Mouse (Mus musculus) gonadal fat pad, adult 2 months (tissue): ENCODE measurements around the gene Tdrd12. TPM values are rescaled to one million over a fixed set of nuclear protein-coding genes. Genes with fewer than 3 reads are reported as not detected.
"Not testable (repeated sequence)": the region's sequence is repeated elsewhere in the genome, so short reads cannot be mapped to it uniquely, and the experiment has no call there.

Source experiments
- DNase-seq: peaks from one replicate; pipeline ENCODE4 v3.0.0-alpha.2; 2012; ENCODE audit warnings: low read depth
- polyA plus RNA-seq: library from polyadenylated mRNA; depleted of rRNA; stranded (reverse); fragments of >200 nt; gene quantifications from 2 replicates; pipeline ENCODE4 v1.2.3, GENCODE M21; 2012; rRNA removed

The Tdrd12 gene
- polyA plus RNA-seq: 0.22 and 0.23 TPM in 2 replicates

DNA sequence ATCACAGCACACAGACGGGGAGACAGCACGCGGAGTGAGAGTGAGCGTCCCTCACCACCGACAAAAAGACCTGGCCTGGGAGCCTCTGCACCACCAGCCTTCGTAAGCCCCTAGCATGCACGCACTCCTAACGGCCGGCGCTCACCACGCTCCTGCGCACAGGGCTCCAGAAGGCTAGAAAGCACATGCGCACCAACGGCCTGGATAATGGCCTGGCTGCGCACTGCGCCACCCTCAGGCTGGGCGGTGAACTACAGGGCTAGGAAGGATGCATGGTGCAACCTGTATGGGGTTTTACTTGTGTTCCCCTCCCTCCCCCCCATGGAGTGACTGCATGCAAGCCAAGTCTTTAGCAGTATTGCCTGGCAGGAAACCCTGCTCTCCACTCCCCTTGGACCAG, at the start of gene Tdrd12:
Gene Tdrd12 (minus strand): TSS at position 184 of the 400 bp plus-strand sequence.
- no peak for DNase-seq

DNA sequence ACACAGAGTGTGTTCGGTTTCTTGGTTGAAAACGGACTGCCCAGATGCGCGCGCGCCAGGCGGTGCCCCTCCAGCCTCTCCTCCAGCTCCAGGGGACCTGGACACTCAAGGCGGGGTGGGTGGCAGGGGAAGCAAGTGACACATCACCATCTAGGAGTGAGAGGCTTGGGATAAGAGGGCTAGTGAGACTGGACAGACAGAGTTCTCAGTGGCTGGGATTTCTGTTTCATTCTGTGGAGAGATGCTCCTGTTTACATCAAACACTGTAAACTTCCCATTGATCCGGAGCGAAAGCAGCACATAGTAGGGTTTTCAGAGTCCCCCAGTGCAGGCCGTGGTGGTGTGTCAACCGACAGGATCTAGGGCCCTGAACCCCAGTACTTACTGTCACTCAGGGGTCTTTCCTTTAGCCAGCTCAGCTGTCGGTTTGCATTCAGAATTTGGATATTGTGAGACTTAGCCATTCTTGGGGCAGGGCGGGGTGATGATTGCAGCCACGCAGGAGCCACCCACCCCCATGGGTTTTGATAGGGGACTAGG, 49.4 kb upstream of the Tdrd12 start:
- DNase-seq: no peak

DNA sequence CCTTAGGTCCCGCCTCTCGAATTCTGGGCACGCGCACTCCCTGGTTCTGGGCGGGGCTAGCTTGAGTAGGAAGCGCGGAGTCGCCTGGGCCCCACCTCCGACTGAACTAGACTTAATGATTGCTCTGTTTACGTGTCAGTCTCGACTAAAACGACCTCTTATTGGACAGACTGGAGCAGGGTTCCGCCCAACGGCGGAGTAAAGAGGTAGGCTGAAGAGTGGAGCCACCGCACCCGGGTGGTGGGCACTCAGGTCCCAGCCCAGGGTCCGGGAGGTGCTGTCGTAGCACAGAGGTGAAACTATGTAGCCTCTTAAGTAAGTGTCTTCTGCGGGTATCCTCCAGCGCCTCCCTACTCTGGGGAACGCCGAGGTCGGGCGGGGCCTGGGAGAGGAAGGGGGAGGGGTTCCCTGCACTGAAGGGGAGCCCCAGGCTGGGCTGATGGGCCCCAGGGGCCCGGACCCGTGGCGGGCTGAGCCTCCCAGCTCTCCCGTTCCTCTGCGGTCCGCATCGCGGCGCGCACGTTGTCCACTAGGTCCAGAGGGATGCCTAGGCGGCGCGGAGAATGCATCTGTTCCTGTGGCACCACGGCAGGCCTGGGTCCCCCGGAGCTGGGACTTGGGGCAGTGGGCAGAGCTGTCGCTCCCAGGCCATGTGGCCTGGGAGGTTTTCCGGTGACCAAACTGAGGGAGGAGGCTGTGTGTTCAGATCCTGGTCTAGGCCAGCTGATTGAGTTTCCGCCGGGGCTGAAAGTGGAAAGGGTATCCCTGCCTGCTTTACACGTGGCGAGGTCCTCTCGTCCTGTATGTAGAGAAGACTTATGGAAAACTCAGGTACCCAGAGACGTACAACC, 48.7 kb upstream of the Tdrd12 start, which contains the start of gene Ankrd27:
Gene Ankrd27 (plus strand): TSS at position 190 of the 851 bp plus-strand sequence.
- peak; percentile 84 for DNase-seq

DNA sequence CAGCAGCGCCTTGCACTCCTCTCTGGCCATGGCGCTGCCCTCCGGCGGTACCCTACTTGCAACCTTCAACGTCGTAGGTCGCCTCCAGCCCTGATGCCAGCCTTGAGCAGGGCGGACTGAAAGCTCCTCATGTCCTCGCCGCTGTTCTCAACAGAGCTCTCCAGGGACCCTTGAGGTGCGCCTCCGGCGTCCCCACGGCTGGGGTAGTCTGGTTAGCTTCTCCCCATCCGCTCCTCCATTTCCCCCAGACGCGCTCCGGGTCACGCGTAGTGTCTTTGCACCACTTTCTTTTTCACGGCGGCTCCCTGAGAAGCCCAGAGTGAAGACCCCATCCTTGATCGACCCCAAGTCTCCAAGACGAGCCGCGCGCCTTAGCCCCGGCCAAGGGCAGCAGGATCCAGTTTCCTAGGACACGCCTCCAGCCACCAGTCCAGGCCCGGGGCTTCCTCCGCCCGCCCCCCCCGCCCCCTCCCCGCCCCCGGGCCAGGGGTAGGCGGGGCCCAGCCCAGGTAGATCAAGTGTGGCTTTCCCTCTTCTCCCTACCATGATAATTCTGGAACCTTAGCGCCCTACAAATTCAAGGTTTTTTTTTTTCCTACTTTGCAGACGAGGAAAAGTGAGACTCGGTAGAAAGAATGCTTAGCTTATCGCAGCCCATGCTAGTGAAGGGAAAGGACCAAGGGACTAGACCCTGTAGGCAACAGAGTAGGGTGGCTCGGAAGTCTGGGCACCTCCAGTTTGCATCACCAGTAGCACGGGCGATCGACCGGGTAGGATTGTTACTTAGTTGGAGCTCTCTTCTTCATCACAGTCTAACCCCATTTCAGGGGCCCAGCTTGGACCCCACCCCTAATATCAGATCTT, 47.9 kb upstream of the Tdrd12 start, which contains the start of gene Rgs9bp:
Gene Rgs9bp (minus strand): TSS at position 392 of the 864 bp plus-strand sequence.
- no peak for DNase-seq

DNA sequence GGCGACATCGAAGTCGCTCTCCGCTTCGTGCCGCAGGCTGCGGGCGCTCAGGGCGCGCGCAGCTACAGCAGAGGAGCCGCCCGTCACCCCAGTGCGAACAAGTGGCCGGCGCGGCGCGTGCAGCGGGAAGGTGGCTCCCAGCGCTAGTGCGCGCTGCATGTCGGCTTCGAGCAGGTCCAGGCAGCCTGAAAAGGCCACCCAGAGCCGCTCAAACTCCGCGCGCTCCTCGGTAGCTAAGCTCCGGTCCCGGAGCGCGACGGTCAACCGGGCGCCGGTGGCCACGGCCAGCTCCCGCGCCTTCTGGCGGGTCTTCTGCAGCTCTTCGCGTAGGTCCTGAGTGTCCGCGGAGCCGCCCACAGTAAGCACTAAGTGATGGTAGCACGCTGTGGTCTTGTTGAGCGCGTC, 47.2 kb upstream of the Tdrd12 start:
- no peak for DNase-seq

DNA sequence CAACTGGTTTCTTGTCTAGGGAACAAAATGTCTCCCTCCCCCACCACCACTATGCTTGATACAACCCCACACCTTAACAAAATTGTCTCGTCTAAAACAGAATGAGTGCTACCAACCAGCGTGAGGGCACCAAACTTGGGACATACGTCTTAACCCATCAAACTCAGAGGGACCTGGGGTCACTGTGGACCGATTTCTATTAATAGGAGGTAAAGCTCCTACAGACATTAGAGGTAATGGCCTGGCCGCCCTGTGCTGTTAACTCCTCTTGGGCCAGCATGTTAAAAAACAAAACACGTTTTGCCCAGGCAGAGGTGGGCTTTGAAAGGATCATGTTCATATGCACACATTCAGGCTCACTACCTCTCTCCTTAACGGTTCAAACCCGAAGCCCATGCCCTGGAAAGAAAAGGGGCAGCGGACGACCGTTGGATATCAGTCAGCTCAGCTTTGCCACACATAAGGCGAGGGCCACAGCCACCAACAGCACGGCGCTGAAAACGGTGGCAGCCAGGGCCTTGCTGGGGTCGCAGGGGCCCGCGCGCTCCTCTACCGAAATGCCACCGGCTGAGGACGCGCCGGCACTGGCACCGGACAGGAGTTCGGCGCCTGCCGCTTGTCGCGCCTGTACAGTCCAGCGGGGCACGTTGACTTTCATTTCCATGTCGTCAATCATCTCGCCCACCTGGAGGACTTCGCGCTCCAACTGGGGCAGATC, 46.7 kb upstream of the Tdrd12 start:
- DNase-seq: no peak

DNA sequence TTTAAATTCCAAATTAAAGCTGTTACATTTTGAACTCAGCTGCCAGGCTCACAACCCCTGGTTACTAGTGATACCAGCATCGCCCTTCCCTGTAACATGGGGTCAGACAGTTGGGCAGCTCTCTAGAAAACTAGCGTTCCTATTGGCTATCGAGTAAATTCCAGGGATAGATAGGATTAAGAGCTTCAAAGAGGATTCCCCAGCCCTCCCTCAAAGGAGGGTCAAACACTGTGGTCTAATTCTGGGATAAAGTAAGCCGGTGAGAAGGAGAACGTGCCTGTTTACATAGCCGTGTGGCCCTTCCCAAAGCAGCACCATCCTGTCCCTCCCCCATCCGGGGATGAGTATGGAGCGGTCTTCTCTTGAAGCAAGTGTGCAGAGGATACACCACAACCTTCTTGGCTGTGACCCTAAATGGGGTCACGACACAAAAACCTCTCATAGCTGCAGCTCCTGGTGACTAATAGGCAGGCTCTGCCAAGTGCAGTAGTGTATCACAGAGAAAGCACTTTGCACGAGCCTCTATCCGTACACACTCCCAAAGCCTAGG, 46.0 kb upstream of the Tdrd12 start:
- DNase-seq: no peak

DNA sequence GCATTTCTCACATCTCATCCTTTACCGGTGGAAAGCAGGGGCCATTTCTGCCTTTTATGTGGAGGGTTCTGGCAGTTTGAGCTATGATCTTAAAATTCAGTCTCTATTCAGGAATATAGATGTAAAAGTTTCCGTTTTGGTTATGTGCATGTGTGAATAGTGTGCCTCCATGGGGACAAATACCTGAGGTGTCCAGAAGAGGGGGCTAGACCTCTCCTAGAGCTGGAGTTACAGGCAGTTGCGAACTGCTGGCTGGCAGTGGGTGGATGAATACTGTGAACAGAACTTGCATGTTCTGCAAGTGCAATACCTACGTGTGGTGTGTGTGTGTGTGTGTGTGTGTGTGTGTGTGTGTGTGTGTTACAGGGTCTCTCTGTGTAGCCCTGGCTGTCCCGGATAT, 45.2 kb upstream of the Tdrd12 start:
- DNase-seq: no peak

DNA sequence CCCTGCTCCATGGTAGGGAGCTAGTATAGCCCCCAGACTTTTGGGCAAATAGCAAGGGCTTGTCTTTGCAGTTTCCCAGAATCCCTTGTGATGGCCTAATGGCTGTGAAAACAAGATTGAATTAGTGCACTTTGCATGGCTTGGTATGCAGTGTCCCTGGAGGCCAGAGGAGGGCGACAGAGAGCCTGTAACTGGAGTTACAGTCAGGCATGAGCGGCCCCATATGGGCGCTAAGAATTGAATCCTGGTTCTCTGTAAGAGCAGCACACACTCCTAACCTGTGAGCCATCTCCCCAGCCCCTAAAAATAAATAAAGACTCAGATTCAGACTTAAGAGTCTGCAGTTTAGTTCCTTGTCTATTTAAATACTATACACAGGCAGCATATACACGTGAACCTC, 42.3 kb upstream of the Tdrd12 start:
- DNase-seq: no peak

DNA sequence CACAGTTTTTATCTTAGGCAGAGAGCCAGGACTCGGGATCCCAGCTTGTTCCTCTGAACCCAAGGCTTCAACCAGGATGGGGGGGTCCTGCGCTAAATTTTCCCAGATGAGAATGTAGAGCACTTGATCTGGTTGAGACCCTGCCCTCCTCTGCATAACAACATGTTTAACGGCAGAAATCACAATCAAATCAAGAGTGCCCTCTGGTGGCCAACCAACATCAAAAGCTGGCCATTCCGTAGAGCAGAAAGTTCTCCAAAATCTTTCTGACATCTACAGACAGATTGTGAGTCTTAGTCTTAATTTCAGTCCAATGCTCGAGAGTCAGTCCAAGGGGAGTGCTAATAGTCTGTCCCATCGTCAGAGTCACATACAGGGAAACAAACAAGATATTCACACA, 33.3 kb upstream of the Tdrd12 start:
- DNase-seq: not testable (repeated sequence)

DNA sequence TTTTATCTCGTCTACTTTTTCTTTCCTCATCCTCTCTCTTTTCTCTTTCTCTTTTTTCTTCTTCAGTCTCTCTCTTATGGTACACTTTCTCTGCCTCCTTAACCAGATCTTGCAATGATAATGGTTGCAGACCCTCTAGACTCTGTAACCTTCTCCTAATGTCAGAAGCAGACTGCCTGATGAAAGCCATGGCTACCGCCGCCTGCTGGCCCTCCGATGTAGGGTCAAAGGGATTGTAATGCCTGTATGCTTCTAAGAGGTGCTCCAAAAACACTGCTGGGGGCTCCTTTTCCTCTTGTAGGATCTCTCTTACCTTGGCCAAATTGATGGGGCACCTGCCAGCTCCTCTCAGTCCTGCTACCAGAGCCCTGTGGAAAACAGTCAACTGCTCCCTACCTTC, 32.2 kb upstream of the Tdrd12 start:
- not testable (repeated sequence) for DNase-seq

DNA sequence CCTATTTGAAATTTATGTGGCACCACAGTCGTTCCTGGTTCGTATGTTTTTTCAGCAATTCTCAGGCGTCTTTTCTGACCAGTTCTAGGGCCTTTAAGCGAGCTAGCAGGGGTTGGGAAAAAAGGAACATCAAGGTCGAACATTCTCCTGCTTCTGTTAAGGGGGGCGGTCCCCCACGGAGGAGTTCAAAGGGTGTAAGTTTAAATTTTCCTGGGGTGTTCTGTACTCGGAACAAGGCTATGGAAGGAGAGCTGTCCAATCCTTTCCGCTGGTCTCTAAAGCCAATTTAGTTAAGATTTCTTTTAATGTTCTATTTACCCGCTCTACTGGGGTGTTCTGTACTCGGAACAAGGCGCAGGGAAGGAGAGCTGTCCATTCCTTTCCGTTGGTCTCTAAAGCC, 28.4 kb upstream of the Tdrd12 start:
- not testable (repeated sequence) for DNase-seq

DNA sequence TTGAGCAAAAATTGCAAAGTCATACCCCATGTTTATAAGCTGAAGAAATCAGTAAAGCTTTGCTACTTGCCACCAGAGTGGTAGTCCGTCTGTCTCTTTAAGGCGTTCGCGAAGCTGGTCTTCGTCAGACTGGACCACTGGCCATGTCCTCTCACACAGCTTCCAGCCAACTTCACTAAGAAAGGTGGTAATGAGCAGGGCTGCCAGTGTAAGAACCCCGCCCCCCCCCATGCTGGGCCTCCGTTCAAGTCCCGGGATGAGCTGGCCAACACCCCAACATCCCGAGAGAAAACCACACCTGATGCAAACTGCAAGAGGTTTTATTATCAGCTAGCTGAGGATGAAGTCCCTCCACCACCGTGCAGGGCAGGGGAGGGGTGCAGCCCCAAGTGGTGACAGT, 27.3 kb upstream of the Tdrd12 start:
- DNase-seq: not testable (repeated sequence)

DNA sequence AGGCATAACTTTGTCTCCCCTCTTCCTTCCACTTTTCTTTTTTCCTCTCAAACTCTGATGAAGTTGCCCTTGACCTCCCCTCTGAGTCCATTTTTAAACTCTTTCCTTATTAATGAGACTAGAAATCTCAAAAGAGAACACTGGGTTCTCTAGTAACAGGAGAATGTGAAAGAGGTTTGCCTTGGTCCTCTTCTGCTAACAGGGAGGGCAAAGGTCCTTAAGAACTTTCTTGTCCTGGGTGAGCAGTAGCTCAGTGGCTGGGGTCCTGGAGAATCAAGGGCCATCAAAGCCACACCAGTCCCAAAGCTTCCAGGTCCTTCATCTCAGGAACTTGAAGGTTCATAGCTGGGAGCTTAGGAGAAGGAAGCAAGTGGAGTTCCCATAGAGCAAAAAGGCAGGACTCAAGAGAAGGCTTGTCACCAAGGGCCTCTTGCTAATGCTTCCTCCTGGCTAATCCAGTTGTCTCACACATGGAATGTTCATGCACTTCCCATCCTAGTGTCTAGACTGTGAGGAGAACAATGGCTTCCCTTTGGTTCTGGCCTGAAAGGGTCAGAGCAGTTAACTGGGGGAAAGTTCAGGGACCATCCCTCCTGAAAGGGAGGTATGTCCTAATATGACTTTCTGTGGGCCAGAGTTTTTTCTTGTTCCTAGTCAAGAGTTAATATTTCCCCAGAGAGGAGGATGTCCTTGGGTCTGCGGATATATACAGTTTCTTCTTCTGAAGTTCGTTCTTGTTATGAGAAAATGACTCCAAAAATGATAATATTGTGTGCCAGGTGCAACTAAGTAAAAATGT, 26.7 kb upstream of the Tdrd12 start:
- no peak for DNase-seq

DNA sequence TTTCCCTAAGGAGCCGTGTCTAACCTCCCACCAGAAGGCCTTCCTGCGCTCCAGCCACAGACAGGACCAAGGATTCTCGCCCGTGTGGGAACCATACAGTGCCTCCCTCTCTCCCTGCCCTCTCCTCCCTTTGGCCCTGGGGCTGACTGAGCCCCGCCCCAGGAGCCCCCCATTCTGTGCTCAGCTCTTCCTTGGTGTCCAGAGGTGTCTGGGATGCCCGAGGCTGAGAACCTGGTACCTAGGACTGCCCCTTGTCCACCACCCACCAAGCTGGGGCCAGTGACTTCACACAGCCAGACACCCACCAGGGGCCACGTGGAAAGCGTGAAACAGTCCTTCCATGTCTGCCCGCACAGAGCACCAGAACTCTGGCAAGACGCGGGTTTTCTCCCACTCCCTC, 25.5 kb upstream of the Tdrd12 start:
- no peak for DNase-seq

DNA sequence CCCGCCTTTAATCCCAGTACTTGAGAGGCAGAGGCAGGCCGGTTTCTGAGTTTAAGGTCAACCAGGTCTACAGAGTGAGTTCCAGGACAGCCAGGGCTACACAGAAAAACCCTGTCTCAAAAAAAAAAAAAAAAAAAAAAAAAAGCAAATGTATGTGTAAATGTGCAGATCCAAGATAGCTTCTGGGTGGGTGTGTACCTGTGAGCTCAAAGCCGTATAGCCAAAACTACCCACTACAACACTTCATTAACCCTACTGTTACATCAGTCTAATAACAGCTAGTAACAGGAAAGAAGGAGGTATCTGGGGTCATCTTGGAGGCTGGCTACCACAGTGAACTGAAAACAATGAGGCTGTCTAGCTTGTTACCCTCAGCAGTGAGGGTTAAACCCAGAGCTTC, 22.3 kb upstream of the Tdrd12 start:
- no peak for DNase-seq

DNA sequence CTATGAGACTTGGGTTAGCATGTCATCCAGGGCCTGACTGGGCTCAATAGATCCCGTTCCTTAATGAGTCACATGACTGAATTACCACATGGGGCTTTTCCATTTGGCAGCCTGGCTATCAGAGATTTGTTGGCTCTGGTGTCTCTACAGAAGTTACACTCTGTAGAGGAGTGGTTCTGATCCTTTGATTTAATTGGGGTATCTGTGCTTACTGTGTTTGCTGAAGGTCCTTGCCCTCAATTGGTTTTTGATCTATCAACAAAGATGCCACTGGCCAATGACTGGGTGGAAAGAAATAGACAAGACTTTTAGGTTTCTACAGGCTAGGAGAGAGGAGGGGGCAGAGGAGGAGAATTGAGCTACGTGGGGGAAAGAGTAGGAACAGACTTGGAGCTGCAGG, 21.1 kb upstream of the Tdrd12 start:
- no peak for DNase-seq

DNA sequence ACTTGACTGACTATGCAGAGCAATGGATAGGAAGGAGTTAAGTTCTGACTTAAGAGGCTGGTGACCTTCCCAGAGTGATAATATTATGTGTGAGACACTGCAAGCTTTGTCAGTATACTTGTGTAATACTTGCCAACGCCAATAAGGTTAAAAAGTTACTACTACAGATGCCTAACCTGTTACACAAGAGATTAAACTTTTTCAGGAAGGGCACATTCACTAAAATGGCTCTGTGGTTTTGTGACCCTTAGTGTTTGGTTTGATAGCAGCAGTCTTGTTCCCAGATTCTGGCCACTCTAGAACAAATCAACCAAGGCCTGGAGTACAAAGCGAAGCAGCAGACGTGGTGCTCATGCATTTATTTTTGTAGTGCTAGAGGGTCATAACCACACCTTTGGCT, 20.0 kb upstream of the Tdrd12 start:
- no peak for DNase-seq

DNA sequence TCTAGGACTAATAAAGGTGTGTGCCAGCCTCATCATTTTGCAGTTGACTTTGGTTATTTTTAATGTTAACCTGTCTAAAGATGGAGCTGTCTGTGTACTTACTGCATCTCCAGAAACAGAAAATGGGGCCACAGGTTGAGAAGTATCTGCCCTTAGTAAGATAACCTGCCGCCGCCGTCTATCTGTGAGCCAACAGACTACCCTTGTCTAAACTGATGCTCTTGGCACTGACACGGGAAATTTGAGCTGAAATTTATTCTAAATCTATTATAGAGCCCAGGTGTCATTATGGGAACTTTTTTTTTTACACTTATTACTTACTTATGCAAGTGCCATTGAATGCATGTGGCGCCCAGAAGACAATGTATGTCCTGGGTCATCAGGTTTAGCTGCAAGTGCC, 19.4 kb upstream of the Tdrd12 start:
- no peak for DNase-seq

DNA sequence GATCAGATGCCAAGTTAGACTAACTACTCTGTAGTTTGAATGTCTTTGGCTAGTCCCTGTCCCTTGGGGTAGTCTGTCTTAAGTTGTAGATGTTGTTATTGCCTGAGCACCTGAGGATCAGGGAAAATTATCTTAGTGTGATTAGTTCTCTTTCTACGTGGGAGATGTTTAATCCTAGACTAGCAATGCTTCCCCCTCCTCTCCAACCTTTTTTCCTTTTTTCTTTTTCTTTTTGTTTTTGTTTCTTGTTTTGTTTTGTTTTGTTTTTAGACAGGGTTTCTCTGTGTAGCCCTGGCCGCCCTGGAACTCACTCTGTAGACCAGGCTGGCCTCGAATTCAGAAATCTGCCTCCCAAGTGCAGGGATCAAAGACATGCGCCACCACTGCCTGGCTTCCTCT, 18.7 kb upstream of the Tdrd12 start, which contains the start of gene Nudt19:
Gene Nudt19 (minus strand): TSS at position 100 of the 399 bp plus-strand sequence.
- DNase-seq: no peak
